Mouse (Mus musculus) forelimb bud, embryonic 11.5 days (tissue): ENCODE data around the gene Irf1.

Source experiments
- DNase-seq: peaks from one replicate; pipeline ENCODE4 v3.0.0-alpha.2; 2012; ENCODE audit warnings: low read depth, low spot score

Gene Irf1

GRCm38 (mm10) chr11:53781201-53781775, 11.5 kb downstream of the Irf1 start:
- DNase-seq = no peak

GRCm38 (mm10) chr11:53781964-53782363, 12.2 kb downstream of the Irf1 start:
- DNase-seq = no peak

- DNase-seq = no peak
Measured at GRCm38 (mm10) chr11:53783288-53783687, 13.5 kb downstream of the Irf1 start.

GRCm38 (mm10) chr11:53785311-53785936, 15.6 kb downstream of the Irf1 start:
- DNase-seq = no peak

- no peak for DNase-seq
Measured at GRCm38 (mm10) chr11:53786058-53787031, 16.5 kb downstream of the Irf1 start.

- DNase-seq = no peak
Measured at GRCm38 (mm10) chr11:53788196-53788595, 18.4 kb downstream of the Irf1 start.

- DNase-seq = no peak
Measured at GRCm38 (mm10) chr11:53789277-53789676, 19.5 kb downstream of the Irf1 start.

- DNase-seq = no peak
Measured at GRCm38 (mm10) chr11:53792986-53793385, 23.2 kb downstream of the Irf1 start.

GRCm38 (mm10) chr11:53794015-53794414, 24.2 kb downstream of the Irf1 start:
- DNase-seq = no peak

GRCm38 (mm10) chr11:53794671-53795557, 25.1 kb downstream of the Irf1 start:
- DNase-seq = no peak

- DNase-seq = no peak
Measured at GRCm38 (mm10) chr11:53795813-53796212, 26.0 kb downstream of the Irf1 start.

- no peak for DNase-seq
Measured at GRCm38 (mm10) chr11:53796409-53797151, 26.8 kb downstream of the Irf1 start.

GRCm38 (mm10) chr11:53797386-53797920, 27.6 kb downstream of the Irf1 start:
- no peak for DNase-seq

- DNase-seq = no peak
Measured at GRCm38 (mm10) chr11:53798041-53798711, 28.4 kb downstream of the Irf1 start.

- DNase-seq = no peak
Measured at GRCm38 (mm10) chr11:53800036-53800435, 30.2 kb downstream of the Irf1 start.

GRCm38 (mm10) chr11:53800975-53801374, 31.2 kb downstream of the Irf1 start:
- no peak for DNase-seq

GRCm38 (mm10) chr11:53803093-53803492, 33.3 kb downstream of the Irf1 start:
- DNase-seq = no peak

- DNase-seq = no peak
Measured at GRCm38 (mm10) chr11:53803494-53803893, 33.7 kb downstream of the Irf1 start.

GRCm38 (mm10) chr11:53804569-53805344, 34.9 kb downstream of the Irf1 start:
- no peak for DNase-seq
